Mouse (Mus musculus) ES-E14 (cell line): ENCODE data around the gene Fgr.

Experiments
- HCFC1 ChIP-seq: IDR thresholded peaks from 2 replicates; pipeline ENCODE4 v1.6.1; 2012; ENCODE audit warnings: low read length, inconsistent platforms, borderline replicate concordance; ENCODE audit not compliant: insufficient read depth
- ZC3H11A ChIP-seq: IDR thresholded peaks from 2 replicates; pipeline ENCODE4 v1.6.1; 2012; ENCODE audit warnings: low read depth, mild to moderate bottlenecking, inconsistent platforms, low read length, borderline replicate concordance
- ZNF384 ChIP-seq: IDR thresholded peaks from 2 replicates; pipeline ENCODE4 v1.6.1; 2012; ENCODE audit warnings: low read depth, low read length, inconsistent platforms

DNA sequence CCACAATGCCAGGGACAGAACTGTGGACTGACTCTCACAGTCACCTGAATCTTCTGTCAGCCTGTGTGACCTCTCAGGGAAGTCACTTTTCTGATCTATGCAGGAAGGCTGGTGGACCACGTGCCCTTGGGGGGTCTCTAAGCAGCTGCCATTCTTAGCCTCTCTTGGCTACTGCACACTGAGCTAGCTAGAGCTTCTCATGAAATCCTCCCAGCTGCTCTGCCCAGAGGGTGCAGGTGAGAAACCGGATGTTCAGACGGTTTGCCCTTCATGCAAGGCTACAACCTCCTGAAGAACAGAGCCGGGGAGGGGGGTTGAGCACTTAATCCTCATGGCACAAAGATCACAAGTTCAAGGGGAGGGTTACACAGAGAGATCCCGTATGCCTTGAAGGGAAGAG lies 3.7 kb downstream of the Fgr start:
- no peak for TF ChIP-seq ZNF384
- no peak for TF ChIP-seq ZC3H11A
- no peak for TF ChIP-seq HCFC1
